Mouse (Mus musculus) right cerebral cortex, postnatal 25 days (tissue): Measurements from ENCODE around the gene Cela3a.
A peak's percentile ranks its signal among the peaks of the same experiment; 100 is the strongest.

Experiments
- DNase-seq: peaks from one replicate; pipeline ENCODE4 v3.0.0; 2022

The Cela3a gene

GRCm38 (mm10) chr4:137369954-137370750 is 39.4 kb downstream of the Cela3a start:
- no peak for DNase-seq

DNA sequence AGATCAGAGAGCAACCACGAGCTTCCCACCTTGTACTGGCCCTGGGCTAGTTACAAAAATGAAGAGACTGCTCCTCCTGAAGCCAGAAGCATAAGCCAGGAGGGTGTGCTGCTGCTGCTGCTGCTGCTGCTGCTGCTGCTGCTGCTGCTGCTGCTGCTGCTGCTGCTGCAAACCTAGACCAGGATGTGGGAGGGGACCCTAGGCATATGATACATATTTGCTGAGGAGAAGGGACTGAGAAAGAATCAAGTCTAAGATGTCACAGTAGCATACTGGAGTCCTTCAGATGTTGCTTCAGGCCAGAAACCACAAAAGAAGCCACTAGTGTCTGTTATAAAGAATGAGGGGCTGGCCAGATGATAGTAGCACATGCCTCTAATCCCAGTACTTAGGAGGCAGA is 41.4 kb downstream of the Cela3a start:
- no peak for DNase-seq

DNA sequence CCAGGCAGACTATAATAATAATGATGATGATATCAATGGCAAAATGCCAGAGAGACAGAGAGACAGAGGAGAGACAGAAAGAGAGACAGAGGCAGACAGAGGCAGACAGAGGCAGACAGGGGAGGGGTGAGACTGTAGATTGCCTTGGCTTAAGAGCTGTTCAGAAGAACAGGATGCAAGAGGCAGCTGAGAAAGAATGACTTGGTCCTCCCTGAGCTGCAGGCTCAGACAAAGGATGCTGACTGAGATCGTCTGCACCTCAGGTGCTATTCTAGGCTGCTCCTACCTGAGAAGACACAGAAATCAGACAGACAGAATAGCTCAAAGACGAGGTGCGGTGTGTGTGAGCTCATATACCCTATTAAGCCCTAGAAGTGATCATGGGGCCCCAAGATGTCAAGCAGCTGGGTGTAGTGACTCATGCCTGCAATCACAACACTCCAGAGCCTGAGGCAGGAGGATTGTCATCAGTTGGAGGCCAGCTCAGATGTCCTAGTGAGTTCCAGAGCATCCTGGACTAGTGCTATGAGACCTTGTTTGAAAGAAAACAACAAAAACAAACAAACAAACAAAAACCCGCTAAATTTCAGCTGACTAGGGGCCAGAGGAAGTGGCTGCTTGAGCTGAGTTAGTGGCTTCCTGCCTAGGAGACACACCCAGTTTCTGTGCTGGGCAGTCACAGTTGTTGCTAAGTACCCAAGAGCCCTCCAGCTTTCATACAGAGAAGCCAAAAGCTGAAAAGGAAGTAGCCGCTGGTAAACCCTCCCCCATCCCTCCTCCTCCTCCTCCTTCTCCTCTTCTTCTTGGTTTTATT is 42.1 kb downstream of the Cela3a start:
- DNase-seq = no peak

DNA sequence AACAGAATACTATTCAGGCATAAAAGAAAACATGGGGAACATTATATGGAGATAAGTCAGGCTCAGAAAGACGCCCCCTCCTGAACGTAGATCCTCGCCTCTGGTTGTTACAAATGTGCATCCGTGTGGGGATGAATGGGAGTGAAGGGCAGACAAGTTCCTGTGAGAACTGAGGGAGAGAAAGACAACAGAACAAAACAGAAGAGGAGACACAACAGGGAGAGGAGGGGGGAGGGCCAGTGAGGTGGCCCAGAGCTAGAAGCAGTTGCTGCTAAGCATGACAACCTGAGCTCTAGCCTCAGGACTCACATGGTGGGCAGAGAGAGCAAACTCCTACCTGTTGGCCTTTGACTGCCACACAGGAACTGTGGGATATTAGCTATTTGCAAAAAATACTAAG is 43.5 kb downstream of the Cela3a start:
- DNase-seq = no peak

DNA sequence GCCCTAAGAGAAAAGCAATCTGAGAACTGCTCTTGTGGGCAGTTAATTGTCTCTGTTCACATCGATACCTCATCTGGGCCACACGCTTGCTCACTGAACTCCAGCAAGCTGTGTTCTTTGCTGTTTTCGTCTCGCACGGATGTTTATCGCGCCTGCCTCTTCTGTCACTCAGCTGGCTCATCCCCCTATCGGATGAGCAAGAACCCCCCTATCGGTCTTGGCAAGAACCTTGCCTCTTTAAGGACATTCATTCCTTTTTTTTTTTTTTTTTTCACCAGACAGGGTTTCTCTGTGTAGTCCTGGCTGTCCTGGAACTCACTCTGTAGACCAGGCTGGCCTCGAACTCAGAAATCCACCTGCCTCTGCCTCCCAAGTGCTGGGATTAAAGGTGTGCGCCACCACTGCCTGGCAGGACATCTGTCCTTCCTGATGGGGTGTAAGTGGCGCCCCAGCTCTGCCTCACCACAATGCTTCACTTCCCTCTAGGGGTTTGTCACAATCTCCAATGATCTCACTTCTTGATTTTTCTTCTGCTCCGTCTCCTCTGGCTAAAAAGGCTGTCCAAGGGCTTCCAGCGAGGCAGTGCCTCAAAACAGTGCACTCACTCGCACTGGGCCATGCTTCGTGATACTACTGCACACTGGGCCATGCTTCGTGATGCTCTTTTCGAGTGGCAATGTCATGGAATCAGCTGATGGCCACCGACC is 44.1 kb downstream of the Cela3a start:
- DNase-seq = no peak

DNA sequence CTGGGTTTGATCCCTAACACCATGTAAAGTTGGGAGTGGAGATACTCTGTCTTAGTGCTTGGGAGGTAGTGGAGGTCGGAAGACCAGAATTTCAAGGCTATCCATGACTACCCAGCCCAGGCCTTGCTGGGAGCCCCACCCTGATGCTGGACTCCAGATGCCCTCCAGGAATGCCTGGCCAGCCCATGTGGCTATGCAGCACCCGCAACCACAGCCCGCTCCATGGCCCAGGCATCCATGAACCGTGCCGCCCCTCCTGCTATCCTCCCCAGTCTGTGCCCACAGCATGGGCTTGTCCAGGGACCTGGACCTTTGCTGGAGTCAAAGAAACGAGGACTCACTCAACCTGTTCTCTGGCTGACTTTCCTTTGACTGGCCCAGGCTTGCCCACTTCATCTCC is 44.8 kb downstream of the Cela3a start:
- DNase-seq = no peak

DNA sequence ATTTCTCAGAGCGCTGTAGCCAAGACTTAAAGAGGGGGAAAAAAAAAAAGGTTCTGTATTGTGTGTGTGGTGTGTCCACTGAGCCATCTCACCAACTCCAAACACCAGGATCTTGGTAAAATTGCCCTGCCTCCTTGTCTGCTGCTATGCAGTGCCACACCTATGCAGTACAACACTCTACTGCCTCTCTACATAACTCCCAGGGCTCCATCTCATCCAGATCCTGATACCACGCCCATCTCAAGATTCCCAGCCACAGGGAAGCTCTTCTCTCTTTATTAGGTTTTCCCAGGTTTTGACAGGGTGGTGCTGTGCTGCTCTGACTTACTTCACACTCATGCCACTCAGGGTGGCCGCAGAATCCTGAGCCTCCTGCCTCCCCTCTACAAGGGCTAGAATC is 48.6 kb downstream of the Cela3a start:
- no peak for DNase-seq

DNA sequence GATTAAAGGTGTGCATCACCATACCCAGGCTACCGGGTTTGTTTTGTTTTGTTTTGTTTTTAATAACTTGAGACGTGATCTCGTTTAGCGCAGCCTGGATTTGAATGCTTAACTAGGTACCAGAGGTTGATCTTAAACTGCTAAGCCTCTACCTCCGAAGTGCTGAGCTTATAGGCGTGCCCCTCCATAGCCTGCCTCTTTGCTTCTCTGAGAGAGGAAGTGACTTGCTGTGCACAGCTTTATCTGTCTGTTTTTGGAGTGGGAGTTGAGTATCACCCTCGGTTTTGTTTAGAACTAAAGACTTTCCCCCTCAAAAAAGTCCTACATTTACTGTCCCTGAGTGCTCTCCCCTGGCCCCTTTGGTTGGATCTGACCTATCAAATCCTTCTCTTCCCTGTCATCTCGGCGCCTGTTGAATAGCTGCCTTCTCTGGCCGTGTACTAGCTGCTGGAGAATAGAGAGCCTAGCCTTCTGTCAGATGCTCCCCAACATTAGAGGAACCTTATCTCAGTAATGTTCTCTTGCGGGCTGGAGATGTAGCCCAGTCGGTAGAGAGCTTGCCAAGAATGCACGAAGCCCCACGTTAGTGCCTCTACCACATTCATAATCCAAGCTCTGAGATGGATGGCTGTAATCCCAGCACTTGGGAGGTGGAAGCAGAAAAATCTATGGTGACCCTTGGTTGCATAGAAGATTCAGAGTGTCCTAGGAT is 51.1 kb downstream of the Cela3a start:
- no peak for DNase-seq

- peak; percentile 98 for DNase-seq
These were observed 51.9 kb downstream of the Cela3a start, which contains the start of gene Cdc42 for GRCm38 (mm10) chr4:137357517-137358254. Cdc42 (minus strand) TSS chr4:137357720.

- peak; percentile 60 for DNase-seq
These were observed 52.7 kb downstream of the Cela3a start for GRCm38 (mm10) chr4:137356674-137357510.
